Mouse (Mus musculus) olfactory bulb, adult 2 months (tissue): ENCODE results near the gene Fcer1a. TPM values are rescaled to one million over a fixed set of nuclear protein-coding genes. Genes with fewer than 3 reads are reported as not detected.

Experiments
- H3K27ac ChIP-seq: fragments of 200-500 bp; 2 replicates; pipeline ENCODE4 v1.5.1; 2012; ENCODE audit warnings: low read depth, low read length; ENCODE audit not compliant: insufficient read depth
- H3K4me1 ChIP-seq: fragments of 200-500 bp; 2 replicates; pipeline ENCODE4 v1.6.1; 2012; ENCODE audit warnings: low read length; ENCODE audit not compliant: control insufficient read depth, insufficient read depth
- H3K4me3 ChIP-seq: fragments of 200-500 bp; 2 replicates; pipeline ENCODE4 v1.5.1; 2012; ENCODE audit warnings: mild to moderate bottlenecking, low read depth, low read length, moderate library complexity; ENCODE audit not compliant: insufficient read depth
- CTCF ChIP-seq: fragments of 200-500 bp; IDR thresholded peaks from 2 replicates; pipeline ENCODE4 v1.5.1; 2012; ENCODE audit warnings: low read depth, mild to moderate bottlenecking, low read length, moderate library complexity; ENCODE audit not compliant: insufficient read depth
- POLR2A ChIP-seq: fragments of 200-500 bp; IDR thresholded peaks from 2 replicates; pipeline ENCODE4 v1.6.1; 2012; ENCODE audit warnings: mild to moderate bottlenecking, low read depth, low read length, moderate library complexity; ENCODE audit not compliant: insufficient read depth
- polyA plus RNA-seq: library from polyadenylated mRNA; stranded (reverse); fragments of >200 nt; gene quantifications from 2 replicates; pipeline ENCODE4 v1.2.4, GENCODE M21; 2012; ENCODE audit warnings: low replicate concordance; ENCODE audit not compliant: missing spikeins, insufficient read depth, insufficient read length

The Fcer1a gene
- polyA plus RNA-seq, 1 experiment = not detected

GRCm38 (mm10) chr1:173174154-173174842, 52.7 kb downstream of the Fcer1a start:
- H3K27ac ChIP-seq = no peak overlapping the region
- TF ChIP-seq CTCF (no peak), POLR2A (no peak)
- no peak overlapping the region for H3K4me3 ChIP-seq
- H3K4me1 ChIP-seq = no peaks in the 10 kb centered on the region

Other genes starting within 250 kb of the Fcer1a start
- gene Olfr1408, start 89.8 kb downstream of the Fcer1a start, polyA plus RNA-seq = not detected in 2 replicates
- gene Olfr1406, start 36.6 kb downstream of the Fcer1a start, polyA plus RNA-seq = not detected in 2 replicates
- not detected in 2 replicates for gene Olfr218, start 29.4 kb downstream of the Fcer1a start, polyA plus RNA-seq
- gene Olfr1404, start 14.8 kb downstream of the Fcer1a start, polyA plus RNA-seq = not detected in 2 replicates
- gene Olfr418, start 38.8 kb upstream of the Fcer1a start, polyA plus RNA-seq = not detected in 2 replicates
- not detected in 2 replicates for gene Mptx2, start 50.6 kb upstream of the Fcer1a start, polyA plus RNA-seq
- not detected in 2 replicates for gene Ackr1, start 106.5 kb upstream of the Fcer1a start, polyA plus RNA-seq
- not detected in 2 replicates for gene Aim2, start 123.7 kb upstream of the Fcer1a start, polyA plus RNA-seq
- 88.8 TPM in 1 of 2 replicates, not detected in the other for gene Cadm3, start 140.5 kb upstream of the Fcer1a start, polyA plus RNA-seq